Mouse (Mus musculus) hindbrain, embryonic 15.5 days (tissue): ENCODE results near the gene Vrk3. TPM values are rescaled to one million over a fixed set of nuclear protein-coding genes. Genes with fewer than 3 reads are reported as not detected.
"Not testable (repeated sequence)": the region's sequence is repeated elsewhere in the genome, so short reads cannot be mapped to it uniquely, and the experiment has no call there.

Experiments
- ATAC-seq: fragments of 200-750 bp; cut with Nextera tagmentation; 2 replicates; pipeline ENCODE4 v1.8.0; 2017; ENCODE audit warnings: low read depth, moderate number of reproducible peaks, moderate TSS enrichment; ENCODE audit not compliant: low FRiP score
- H3K27ac ChIP-seq: fragments of 300-500 bp; sonication (generic); replicated peaks from 2 replicates; pipeline ENCODE4 v1.5.1; 2015; ENCODE audit warnings: mild to moderate bottlenecking, inconsistent platforms
- H3K27me3 ChIP-seq: fragments of 300-500 bp; sonication (generic); 2 replicates; pipeline ENCODE4 v1.6.1; 2015; ENCODE audit warnings: control low read depth, inconsistent platforms
- H3K36me3 ChIP-seq: fragments of 300-500 bp; sonication (generic); 2 replicates; pipeline ENCODE4 v1.6.1; 2015; ENCODE audit warnings: control low read depth, inconsistent platforms
- H3K4me1 ChIP-seq: fragments of 300-500 bp; sonication (generic); replicated peaks from 2 replicates; pipeline ENCODE4 v1.6.1; 2015; ENCODE audit warnings: control low read depth, inconsistent platforms
- H3K4me2 ChIP-seq: fragments of 300-500 bp; sonication (generic); 2 replicates; pipeline ENCODE4 v1.6.1; 2015; ENCODE audit warnings: moderate library complexity, mild to moderate bottlenecking, inconsistent platforms
- H3K4me3 ChIP-seq: fragments of 300-500 bp; sonication (generic); 2 replicates; pipeline ENCODE4 v1.5.1; 2015; ENCODE audit warnings: mild to moderate bottlenecking, inconsistent platforms
- H3K9ac ChIP-seq: fragments of 300-500 bp; sonication (generic); 2 replicates; pipeline ENCODE4 v1.6.1; 2015; ENCODE audit warnings: inconsistent platforms
- H3K9me3 ChIP-seq: fragments of 300-500 bp; sonication (generic); 2 replicates; pipeline ENCODE4 v1.6.1; 2016; ENCODE audit warnings: control low read depth, inconsistent platforms
- WGBS: fragments of 180-500 bp; shearing (Covaris S2); methylation state at CpG from one replicate; pipeline ENCODE4 v1.1.7; 2015; 5-methylcytosine and 5-hydroxymethylcytosine counted together
- polyA plus RNA-seq: library from polyadenylated mRNA; unstranded; fragments of >200 nt; fragmentation: Nextera tagmentation; extraction: Ambion mirVana; gene quantifications from 2 replicates; pipeline ENCODE4 v1.2.1, GENCODE M21; 2015

The Vrk3 gene
- polyA plus RNA-seq, 1 experiment from 2014 or later, result 32.4 TPM

DNA sequence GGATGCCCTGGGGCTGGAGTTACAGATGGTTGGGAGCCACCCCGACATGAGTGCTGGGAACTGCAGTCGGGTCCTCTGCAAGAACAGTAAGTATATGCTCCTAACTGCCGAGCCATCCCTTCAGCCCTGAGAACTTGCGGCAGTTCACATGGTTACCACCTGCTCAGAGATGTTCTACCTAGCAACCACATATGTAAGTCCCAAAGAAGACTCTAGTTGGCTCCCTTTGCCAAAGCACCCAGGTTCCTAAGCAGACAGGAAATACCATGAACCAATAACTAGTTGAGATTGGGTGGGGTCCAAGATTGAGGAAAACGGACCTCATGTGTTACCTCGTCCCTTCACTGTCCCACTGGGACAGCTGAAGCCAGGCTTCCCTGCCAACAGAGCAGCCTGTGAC, 21.9 kb upstream of the Vrk3 start:
- Histone ChIP-seq H3K9me3 (no peaks in the 10 kb centered on the region), H3K36me3 (no peaks in the 10 kb centered on the region), H3K27me3 (no peaks in the 10 kb centered on the region), H3K9ac (no peak overlapping the region), H3K4me3 (no peak overlapping the region), H3K27ac (no peak overlapping the region), H3K4me1 (no peaks in the 10 kb centered on the region), H3K4me2 (no peak overlapping the region)
- ATAC-seq, result no peak
- 71% methylated on average over 6 of the region's 6 CpGs for WGBS

DNA sequence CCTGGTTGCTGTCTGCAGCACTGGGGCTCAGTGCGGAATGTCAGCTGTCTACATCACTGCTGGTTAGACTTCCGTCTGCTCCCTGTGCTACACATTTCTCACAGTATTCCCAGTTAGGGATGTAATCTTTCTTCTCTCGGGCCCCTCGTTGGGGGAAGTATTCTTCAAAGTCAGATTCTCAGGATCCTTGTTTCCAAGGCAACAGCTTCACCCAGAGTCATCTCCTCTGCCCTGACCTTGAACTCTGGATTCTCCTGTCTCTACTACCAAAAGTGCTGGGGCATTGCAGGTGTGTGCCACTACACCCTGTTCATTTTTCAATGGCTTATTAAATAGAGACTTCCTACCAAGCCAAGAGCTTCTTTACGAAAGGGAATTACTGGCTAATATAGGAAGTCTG, 21.1 kb upstream of the Vrk3 start:
- H3K27me3 ChIP-seq, result no peaks in the 10 kb centered on the region
- ATAC-seq, result no peak
- H3K4me1 ChIP-seq, result no peaks in the 10 kb centered on the region
- no peaks in the 10 kb centered on the region for H3K9me3 ChIP-seq
- no peak overlapping the region for H3K9ac ChIP-seq
- H3K27ac ChIP-seq, result no peak overlapping the region
- H3K36me3 ChIP-seq, result no peaks in the 10 kb centered on the region
- WGBS, result 65% methylated on average over 5 of the region's 5 CpGs
- H3K4me2 ChIP-seq, result no peak overlapping the region
- H3K4me3 ChIP-seq, result no peak overlapping the region

DNA sequence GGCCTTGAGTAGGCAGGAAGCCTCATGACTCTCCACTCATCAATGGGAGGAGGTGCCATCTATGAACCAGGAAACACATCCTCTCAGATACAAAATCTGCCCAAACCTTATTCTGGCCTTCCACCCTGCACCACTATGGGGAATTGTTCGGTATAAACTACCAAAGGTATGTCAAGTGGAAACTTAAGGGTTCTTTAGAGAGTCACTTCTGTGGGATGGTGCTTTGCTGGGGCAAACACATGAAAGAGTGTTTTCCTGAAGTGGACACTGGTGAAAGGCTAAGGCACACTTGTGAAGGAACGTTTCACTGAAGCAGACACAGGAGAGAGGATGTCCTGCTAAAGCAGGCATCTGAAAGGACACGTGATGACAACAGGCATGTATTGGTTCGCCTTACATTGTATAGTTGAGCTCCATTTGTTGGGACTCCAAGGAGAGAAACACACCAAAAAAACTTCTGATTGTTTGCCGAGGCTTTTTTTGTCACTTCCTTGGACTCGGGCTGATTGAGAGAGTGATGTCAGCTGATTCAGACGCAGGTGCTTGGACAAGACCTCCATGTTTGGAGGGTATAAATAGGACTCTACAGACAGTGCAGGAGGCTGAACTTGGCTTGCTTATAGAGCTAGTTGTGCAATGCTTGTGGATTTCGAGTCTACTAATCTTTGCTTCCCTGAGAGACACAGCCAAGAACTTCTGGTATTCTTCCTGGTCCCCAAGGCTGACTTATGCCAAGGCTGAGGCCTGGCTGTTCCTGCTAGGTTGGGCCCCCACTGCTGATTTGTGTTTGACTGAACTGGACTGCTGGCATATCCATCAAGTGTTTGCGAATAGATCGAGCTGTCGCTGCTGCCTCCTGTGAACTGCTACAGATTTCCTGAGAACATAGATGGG, 19.9 kb upstream of the Vrk3 start:
- Histone ChIP-seq H3K27me3 (no peaks in the 10 kb centered on the region), H3K27ac (no peak overlapping the region), H3K4me1 (no peaks in the 10 kb centered on the region), H3K9me3 (no peaks in the 10 kb centered on the region), H3K4me2 (no peak overlapping the region), H3K4me3 (no peak overlapping the region), H3K36me3 (no peaks in the 10 kb centered on the region), H3K9ac (no peak overlapping the region)
- no peak for ATAC-seq
- WGBS, result 90% methylated on average over 11 of the region's 11 CpGs

DNA sequence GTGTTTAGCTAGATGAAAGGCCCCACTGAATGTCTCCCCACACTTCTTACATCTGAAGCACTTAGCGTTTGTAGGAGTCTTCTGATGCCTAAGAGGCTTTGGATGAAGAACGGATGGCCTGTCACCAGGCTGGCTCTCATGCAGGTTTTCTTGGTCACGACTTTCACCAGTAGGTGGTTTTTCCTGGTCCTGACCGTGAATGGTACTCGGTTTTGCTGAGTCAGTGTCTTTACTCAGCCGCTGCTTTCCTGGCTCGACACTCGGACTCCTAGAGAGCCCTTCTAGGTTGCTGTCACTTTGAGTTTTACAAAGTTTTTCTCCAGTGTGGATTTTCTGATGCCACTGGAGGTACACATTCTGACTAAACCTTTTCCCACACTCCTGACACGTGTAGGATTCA, 14.5 kb upstream of the Vrk3 start:
- no peaks in the 10 kb centered on the region for H3K27me3 ChIP-seq
- no peak overlapping the region for H3K4me2 ChIP-seq
- no peak for ATAC-seq

DNA sequence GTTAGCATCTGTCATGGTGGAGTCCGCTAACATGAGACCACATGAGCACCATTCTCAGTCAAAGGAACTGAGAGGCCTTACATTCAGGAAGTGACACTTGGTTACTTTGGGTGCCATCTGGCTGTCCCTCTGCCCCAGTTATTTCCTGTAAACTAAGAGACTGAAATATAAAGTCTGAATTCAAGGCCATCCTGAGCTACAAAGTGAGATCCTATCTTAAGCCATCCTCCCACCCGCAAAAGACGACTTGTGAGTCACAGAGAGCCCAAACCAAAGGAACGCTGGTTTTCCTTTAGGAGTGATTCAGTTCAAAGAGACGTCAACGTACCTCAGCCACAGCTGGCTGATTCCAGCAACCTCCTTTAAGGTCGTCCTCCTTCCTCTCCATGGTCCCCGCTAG, 6.9 kb upstream of the Vrk3 start:
- no peaks in the 10 kb centered on the region for H3K9me3 ChIP-seq

More for the DNA sequence above, 14.5 kb upstream of the Vrk3 start:
- H3K4me3 ChIP-seq, result no peak overlapping the region
- peaks cover 9% of the 10 kb centered on the region; the same call in 1 of the 2 replicates for H3K36me3 ChIP-seq
- no peak overlapping the region for H3K9ac ChIP-seq
- H3K4me1 ChIP-seq, result no peaks in the 10 kb centered on the region
- no peak overlapping the region for H3K27ac ChIP-seq
- WGBS, result 86% methylated on average over 9 of the region's 9 CpGs
- H3K9me3 ChIP-seq, result no peaks in the 10 kb centered on the region

DNA sequence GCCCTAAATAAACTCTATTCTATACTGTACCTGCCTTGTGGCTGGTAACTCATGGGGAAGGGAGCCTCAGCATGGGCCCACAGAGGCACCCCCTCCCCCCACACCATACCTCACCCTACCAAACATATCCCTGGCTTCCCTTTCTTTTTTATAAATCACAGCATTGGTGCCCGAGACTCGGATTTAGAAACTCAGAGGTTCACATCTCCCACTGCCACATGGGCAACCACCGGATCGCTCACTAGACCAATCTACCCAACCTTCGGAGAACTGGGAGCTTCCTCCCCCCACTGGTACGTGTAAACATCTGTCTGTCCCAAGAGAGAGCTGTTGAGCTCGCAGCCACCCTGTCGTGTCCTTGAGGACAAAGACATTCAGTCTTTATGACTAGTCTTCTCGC, 3.9 kb upstream of the Vrk3 start:
- H3K9ac ChIP-seq, result peak overlapping the region; percentile 55; the same call in 1 of the 2 replicates
- no peak overlapping the region for H3K27ac ChIP-seq
- H3K4me2 ChIP-seq, result peak overlapping the region; percentile 77
- ATAC-seq, result no peak
- H3K9me3 ChIP-seq, result no peaks in the 10 kb centered on the region
- 33% methylated on average over 9 of the region's 9 CpGs for WGBS
- H3K27me3 ChIP-seq, result no peaks in the 10 kb centered on the region
- H3K4me1 ChIP-seq, result peaks cover 27% of the 10 kb centered on the region
- peak overlapping the region; percentile 47 for H3K4me3 ChIP-seq
- H3K36me3 ChIP-seq, result no peaks in the 10 kb centered on the region

More for the DNA sequence above, 6.9 kb upstream of the Vrk3 start:
- Histone ChIP-seq H3K4me1 (peaks cover 16% of the 10 kb centered on the region), H3K36me3 (no peaks in the 10 kb centered on the region), H3K4me3 (no peak overlapping the region), H3K9ac (no peak overlapping the region), H3K27ac (no peak overlapping the region), H3K27me3 (no peaks in the 10 kb centered on the region), H3K4me2 (no peak overlapping the region)
- 85% methylated on average over 8 of the region's 8 CpGs for WGBS
- ATAC-seq, result no peak

DNA sequence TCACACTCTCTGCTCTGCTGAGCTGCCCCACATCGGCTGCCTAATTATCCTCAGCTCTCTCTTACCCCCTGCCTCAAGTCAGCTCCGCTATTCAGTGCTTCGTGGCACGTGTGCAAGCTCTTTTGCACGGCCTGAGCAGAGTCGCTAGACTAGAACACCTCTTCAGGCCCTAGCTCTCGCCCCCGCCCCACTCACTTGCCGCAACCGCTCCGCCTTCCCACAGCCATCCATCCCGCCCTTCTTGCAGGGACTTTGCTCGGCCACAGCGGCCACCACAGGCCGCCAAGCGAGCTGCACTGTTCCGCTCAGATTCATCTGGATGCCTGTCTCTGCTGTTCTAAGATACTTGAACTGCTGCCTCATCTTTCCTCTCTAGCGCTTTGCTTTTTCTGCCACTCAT, 3.1 kb upstream of the Vrk3 start:
- H3K27ac ChIP-seq, result peak overlapping the region; percentile 66
- peak; percentile 79 for ATAC-seq
- peaks cover 27% of the 10 kb centered on the region for H3K4me1 ChIP-seq
- H3K4me2 ChIP-seq, result peak overlapping the region; percentile 77
- peak overlapping the region; percentile 55 for H3K9ac ChIP-seq
- WGBS, result 1% methylated on average over 18 of the region's 18 CpGs
- peak overlapping the region; percentile 47 for H3K4me3 ChIP-seq
- no peaks in the 10 kb centered on the region for H3K9me3 ChIP-seq
- H3K36me3 ChIP-seq, result no peaks in the 10 kb centered on the region
- H3K27me3 ChIP-seq, result no peaks in the 10 kb centered on the region

DNA sequence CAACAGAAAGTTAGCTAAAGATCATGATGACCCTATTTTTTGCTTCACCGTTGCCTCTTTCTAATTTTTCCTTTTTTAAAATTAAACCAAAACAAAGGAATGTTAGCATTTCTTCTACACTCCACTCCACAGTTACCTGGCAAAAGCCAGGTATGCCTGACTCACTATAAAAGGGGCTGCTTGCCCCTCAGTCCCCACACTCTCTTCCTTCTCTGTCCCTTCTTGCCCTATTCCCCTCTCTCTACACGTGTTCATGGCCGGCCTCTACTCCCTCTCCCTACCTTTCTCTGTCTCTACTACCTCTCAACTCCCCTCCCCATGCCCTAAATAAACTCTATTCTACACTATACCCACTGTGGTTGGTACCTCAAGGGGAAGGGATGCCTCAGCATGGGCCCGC, 1.1 kb upstream of the Vrk3 start:
- Histone ChIP-seq H3K27me3 (no peaks in the 10 kb centered on the region), H3K27ac (no peak overlapping the region), H3K9ac (no peak overlapping the region), H3K4me3 (no peak overlapping the region), H3K9me3 (no peaks in the 10 kb centered on the region), H3K4me1 (peaks cover 27% of the 10 kb centered on the region), H3K36me3 (0 out of 2 replicates have a peak, but pooled peaks cover under 1% of the 10 kb centered on the region), H3K4me2 (peak overlapping the region; percentile 70; the same call in 1 of the 2 replicates)
- 75% methylated on average over 4 of the region's 4 CpGs for WGBS
- ATAC-seq, result no peak

DNA sequence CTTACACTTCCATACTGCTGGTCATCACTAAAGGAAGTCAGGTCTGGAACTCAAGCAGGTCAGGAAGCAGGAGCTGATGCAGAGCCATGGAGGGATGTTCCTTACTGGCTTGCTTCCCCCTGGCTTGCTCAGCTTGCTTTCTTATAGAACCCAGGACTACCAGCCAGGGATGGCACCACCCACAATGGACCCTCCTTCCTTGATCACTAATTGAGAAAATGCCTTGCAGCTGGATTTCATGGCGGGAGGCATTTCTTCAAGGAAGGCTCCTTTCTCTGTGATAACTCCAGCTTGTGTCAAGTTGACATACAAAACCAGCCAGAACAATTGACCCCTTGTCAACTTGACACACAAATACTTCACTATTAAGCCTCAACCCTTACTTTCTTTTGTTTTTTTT, 2.7 kb downstream of the Vrk3 start, which contains the start of gene Zfp473:
Zfp473 (minus strand) TSS at position 101 of the 400 bp plus-strand sequence.
- not testable (repeated sequence) for H3K27me3 ChIP-seq, H3K4me3 ChIP-seq, H3K27ac ChIP-seq, H3K4me2 ChIP-seq, H3K9me3 ChIP-seq, H3K9ac ChIP-seq, ATAC-seq
- peaks cover 11% of the 10 kb centered on the region for H3K4me1 ChIP-seq
- 92% methylated on average over 1 of the region's 1 CpGs for WGBS
- H3K36me3 ChIP-seq, result peaks cover 33% of the 10 kb centered on the region

DNA sequence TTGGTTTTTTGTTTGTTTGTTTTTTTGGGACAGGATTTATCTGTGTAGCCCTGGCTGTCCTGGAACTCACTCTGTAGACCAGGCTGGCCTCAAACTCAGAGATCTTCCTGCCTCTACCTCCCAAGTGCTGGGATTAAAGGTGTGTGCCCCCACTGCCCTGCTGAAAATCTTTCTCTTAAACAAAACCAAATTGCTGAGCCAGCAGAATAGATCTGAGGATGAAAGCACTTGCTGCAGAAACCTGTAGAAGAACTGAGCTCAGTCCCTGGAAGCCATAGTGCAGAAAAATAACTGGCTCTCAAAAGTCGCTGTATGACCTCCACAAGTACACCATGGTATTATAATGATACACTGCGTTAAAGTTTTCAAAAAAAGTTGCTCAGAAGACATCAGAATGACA, 9.0 kb downstream of the Vrk3 start:
- Histone ChIP-seq H3K4me1 (no peaks in the 10 kb centered on the region), H3K4me2 (no peak overlapping the region), H3K36me3 (peaks cover 84% of the 10 kb centered on the region), H3K9me3 (no peaks in the 10 kb centered on the region), H3K9ac (no peak overlapping the region), H3K27me3 (no peaks in the 10 kb centered on the region), H3K4me3 (no peak overlapping the region), H3K27ac (no peak overlapping the region)
- ATAC-seq, result no peak
- WGBS, result 88% methylated on average over 2 of the region's 2 CpGs

DNA sequence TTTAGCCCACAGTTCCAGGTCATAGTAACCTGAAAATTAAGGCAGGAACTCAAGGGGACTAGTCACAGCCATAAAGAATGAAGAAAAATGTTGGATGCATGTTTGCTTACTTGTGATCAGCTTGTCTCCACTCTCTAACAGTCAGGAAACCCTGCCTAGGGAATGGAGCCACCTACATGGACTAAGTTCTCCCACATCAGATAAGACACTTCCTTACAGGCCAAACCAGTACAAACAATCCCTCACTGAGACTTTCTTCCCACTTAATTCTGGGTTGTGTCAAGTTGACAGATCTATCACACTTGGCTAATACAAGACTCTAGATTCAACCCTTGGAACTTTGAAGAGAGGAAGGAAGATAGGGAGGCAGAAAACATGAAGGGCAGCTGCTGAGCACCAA, 12.2 kb downstream of the Vrk3 start:
- Histone ChIP-seq H3K36me3 (peaks cover 62% of the 10 kb centered on the region), H3K9ac (no peak overlapping the region), H3K9me3 (no peaks in the 10 kb centered on the region), H3K4me3 (no peak overlapping the region), H3K4me2 (no peak overlapping the region), H3K27ac (no peak overlapping the region), H3K27me3 (no peaks in the 10 kb centered on the region), H3K4me1 (no peaks in the 10 kb centered on the region)
- no peak for ATAC-seq

DNA sequence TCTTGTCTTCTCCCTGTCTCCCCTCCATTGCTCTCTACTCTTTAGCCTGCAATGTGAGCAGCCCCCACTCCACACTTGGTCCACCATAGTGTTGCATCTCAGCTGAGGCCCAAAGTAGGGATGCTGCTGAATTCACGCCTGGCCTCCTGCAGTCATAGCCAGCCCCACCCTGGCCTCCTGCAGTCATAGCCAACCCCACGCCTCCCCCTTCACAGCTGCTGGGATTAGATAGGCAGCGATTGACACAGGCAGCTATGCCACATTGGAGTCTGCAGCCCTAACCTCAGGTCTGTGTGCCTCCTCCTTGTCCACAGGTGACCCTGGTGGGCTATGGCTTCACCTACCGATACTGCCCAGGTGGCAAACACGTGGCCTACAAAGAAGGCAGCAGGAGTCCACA, 19.9 kb downstream of the Vrk3 start:
- Histone ChIP-seq H3K9ac (no peak overlapping the region), H3K4me2 (no peak overlapping the region), H3K27ac (no peak overlapping the region), H3K4me1 (no peaks in the 10 kb centered on the region), H3K27me3 (no peaks in the 10 kb centered on the region), H3K4me3 (no peak overlapping the region), H3K36me3 (peaks cover 36% of the 10 kb centered on the region), H3K9me3 (no peaks in the 10 kb centered on the region)
- ATAC-seq, result no peak
- 90% methylated on average over 5 of the region's 5 CpGs for WGBS
